Mouse (Mus musculus) liver, adult (tissue): ENCODE results near the gene Kcnj8.
A peak's percentile ranks its signal among the peaks of the same experiment; 100 is the strongest.

Experiments
- GATA4 ChIP-seq: IDR thresholded peaks from 2 replicates; pipeline ENCODE4 v1.6.1; 2014; ENCODE audit warnings: mild to moderate bottlenecking, low read length; ENCODE audit not compliant: insufficient replicate concordance

The Kcnj8 gene

DNA sequence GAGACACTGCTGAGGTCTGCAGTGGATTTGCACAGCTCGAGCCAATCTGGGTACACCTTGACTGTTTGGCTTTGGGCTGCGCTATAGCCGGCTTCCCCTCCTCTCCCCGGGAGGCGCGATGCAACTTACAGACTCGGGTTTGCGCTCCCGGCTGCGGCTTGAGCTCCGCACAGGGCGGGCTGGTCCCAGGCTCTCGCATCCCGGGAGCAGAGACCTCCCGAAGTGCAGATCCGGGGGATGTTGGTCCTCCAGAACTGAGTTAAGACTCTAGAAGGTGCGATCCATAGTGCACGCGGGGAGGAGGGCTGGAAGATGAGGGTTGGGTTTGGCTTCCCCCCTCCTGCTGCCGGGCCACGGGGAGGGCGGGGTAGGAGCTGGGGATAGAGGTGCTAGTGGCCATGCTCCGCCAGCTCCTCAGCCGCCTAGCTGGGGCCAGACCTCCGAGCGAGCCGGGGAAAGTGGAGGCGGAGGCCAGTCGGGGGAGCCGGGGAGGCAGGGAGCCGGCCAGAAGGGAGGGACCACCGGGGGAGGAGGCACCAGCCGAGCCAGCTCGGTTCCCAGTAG lies at the start of gene Kcnj8:
Kcnj8 (minus strand) TSS at position 560 of the 564 bp plus-strand sequence.
- no peak for TF ChIP-seq GATA4

- TF ChIP-seq GATA4 = no peak
These were observed 45.2 kb upstream of the Kcnj8 start for GRCm38 (mm10) chr6:142616659-142617058.

DNA sequence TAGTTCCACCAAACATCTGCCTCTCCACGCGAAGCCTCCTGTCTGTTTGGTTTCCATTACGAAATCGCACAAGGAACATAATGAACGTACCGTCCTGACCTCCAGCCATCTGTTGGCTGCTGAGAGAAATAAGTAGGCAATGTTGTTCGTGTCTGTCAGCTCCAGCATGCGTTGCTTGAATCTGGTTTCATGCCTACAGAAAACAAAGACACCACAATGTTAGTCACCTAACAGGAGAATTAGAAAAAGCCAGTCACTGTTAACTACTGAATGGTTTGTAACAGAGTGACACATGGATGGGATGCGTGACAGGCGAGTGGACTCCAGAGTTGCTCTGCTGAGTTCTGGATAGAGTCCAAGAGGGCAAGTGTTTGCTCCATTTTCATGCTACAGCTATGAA lies 42.9 kb upstream of the Kcnj8 start:
- no peak for TF ChIP-seq GATA4

DNA sequence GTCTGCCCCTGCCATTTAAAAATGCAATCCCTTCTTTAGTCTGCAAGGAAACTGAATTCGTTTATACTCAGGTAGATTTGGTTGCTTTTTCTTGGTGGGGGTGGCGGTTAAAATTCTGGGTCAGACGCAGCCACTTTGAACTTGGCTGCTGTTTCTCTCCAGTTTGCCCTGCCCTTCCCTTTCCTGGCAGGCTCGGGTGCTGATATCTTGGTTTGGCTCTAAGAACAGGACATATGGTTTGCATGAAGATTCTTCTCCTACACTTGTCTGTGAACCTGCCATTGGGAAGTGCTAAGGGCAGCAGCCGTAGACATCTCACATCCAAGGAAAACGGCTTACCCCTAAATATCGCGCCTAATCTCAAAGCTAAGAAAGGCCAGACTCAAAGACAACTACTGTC lies 41.0 kb upstream of the Kcnj8 start:
- TF ChIP-seq GATA4 = no peak

- no peak for TF ChIP-seq GATA4
These were observed 38.3 kb upstream of the Kcnj8 start for GRCm38 (mm10) chr6:142609401-142610373.

DNA sequence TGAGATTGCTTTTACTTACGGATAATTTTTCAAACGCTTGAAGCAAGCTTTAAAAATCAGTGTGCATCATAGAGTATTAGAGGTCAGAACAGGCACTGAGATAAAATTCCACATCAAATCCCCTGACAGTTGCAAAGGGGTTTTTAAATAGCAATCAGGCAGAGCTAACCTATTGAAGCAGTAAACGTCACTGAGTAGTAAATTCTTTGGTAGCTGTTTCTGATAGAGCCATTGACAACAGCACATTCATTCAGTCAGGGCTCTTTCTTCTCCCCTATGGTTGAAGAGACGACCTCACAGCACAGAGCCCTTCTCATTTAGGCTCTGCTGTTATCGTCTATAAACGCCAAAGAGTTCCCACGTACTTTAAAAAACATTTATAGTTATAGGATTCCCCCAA lies 35.7 kb upstream of the Kcnj8 start:
- no peak for TF ChIP-seq GATA4

DNA sequence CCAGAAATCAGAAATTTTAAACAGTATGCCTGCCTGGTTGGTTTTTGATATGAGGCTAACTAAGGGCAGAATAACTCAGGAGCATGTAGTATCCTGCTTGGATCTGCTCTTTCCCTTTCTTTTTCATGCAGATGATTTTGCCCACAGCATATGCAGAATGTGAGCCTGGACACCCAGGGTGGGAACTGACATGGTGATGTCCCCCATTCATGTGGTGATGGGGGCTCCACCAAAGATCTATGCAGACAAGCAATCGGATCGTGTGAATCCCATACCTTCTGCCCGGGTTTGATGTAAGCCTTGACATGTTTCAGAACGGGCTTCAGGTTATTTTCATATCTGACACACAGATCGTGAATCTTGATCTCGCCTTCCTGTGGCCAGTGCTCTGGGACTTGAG lies 31.4 kb upstream of the Kcnj8 start:
- no peak for TF ChIP-seq GATA4

DNA sequence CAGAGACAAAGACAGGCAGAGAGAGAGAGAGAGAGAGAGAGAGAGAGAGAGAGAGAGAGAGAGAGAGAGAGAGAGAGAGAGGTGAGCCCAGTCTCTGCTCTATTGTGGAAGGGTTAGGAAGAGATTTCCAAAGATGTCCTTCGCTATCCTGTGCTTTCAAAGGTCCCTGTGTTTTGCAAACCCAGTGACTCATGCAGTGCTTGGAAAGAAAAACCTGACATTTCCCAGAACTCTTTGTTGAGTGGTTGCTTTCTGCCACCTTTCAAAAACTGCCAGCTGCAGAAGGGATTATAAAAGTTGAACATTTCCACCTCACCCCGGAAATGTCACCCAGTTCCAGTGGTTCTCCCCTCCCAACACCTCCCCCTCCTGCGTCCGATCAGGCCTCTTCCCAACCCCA lies 7.4 kb upstream of the Kcnj8 start:
- no peak for TF ChIP-seq GATA4

GRCm38 (mm10) chr6:142577801-142578200 lies 6.4 kb upstream of the Kcnj8 start:
- no peak for TF ChIP-seq GATA4

GRCm38 (mm10) chr6:142572876-142573275 lies 1.5 kb upstream of the Kcnj8 start:
- TF ChIP-seq GATA4 = no peak

GRCm38 (mm10) chr6:142571629-142572360 lies 381 bp upstream of the Kcnj8 start:
- TF ChIP-seq GATA4 = peak; percentile 28; the same call in 1 of the 2 replicates

DNA sequence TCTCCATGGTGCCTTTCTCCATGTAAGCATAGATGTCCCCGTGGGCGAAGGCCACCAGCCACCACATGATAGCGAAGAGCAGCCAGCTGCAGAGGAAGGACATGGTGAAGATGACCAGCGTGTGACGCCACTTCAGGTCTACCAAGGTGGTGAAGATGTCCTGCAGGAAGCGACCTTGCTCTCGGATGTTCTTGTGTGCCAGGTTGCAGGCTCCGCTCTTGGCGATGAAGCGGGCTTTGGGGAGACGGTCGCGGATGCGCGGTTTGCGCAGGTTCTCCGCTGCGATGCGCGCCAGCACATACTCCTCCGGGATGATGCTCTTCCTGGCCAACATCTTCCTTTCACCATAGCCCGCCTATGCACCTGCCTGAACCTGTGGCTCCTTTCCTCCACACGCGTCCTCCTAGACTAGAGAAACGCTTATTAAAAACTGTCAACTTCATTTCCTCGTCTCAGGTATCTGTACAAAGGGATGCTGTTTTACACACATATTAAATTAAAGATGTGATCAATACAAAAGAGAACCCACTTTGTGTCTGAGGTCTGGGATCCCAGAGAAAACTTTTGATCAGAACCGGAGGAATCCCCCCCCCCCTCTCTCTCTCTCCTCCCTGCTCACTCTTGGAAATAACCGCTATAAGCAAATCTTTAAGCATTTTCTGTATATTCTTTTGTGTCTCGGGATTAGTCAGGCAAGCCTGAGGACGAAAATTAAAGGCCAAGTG lies 1.2 kb downstream of the Kcnj8 start:
- no peak for TF ChIP-seq GATA4

DNA sequence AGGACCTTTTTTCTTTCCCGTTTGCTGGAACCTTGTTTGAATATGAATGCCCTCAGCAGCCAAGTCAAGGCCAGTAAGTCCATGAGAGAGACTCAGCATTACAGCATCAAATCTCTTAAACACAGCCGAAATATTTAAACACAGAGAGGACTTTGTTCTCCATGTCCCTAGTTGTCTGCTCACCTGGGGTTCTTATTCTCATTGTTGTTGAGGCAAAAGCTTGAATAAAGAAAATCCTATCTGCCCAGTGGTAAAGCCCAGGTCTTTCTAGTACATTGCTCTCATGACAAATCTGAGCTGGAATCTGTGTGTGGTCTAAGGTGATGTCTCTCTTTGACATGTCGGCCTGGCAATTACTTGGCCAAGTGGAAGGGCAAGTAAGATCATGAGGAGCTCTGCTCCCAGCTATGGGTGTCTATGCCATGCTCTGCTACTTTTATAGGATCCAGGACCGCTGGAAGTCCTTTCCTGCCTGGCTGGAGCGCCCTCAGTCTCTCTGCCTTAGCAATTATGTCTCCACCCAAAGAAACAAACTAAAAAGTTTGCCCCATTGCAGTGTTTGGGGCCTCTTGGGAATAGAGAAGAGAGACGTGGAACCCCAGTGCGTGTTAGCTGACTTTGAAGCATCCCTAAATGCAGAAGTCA lies 2.6 kb downstream of the Kcnj8 start:
- no peak for TF ChIP-seq GATA4

GRCm38 (mm10) chr6:142567452-142567851 lies 4.0 kb downstream of the Kcnj8 start:
- TF ChIP-seq GATA4 = no peak

DNA sequence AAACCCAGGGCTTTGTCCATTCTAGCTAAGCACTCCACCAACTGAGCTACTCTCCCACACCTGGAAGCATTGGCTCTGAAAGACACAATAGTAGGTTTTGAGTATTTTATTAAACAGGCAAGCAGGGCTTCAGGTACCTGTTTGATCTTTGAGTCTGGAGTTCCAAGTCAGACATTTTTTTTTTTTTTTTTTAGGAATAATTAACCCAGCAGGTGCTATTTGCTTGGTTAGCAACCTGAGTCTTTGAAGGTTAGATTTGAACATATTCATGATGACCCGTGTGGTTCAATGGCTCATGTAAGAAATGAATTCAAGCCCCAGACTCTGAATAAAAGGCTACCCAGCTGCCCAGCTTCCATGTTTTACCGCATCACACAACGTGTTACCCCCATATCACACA lies 6.7 kb downstream of the Kcnj8 start:
- TF ChIP-seq GATA4 = no peak
